Mouse (Mus musculus) heart, postnatal 25 days (tissue): ENCODE results near the gene Gm28044. TPM values are rescaled to one million over a fixed set of nuclear protein-coding genes. Genes with fewer than 3 reads are reported as not detected.

ENCODE experiments used
- total RNA-seq, 2 experiments: library from RNA; stranded (reverse); gene quantifications; 2 replicates each; pipeline ENCODE4 v1.2.3; 2021

The Gm28044 gene
- total RNA-seq, 2 experiments from 2014 or later, result 2.3 to 2.5 TPM

Other genes starting within 250 kb of the Gm28044 start
- gene Rslcan18, start 244.3 kb downstream of the Gm28044 start, total RNA-seq, result 1 to 10 TPM in 1 of 2 experiments, under 1 TPM in 1; 0.95 to 1.1 TPM
- 1 to 10 TPM; 4.4 to 5.8 TPM for gene Zfp759, start 238.9 kb downstream of the Gm28044 start, total RNA-seq
- gene Rsl1, start 187.4 kb downstream of the Gm28044 start, total RNA-seq, result 1 to 10 TPM; 2.9 to 3.8 TPM
- gene Zfp455, start 166.0 kb downstream of the Gm28044 start, total RNA-seq, result under 1 TPM; 0.84 to 0.96 TPM
- 1 to 10 TPM; 1.3 to 3.0 TPM for gene Zfp458, start 82.1 kb downstream of the Gm28044 start, total RNA-seq
- gene Zfp457, start 54.1 kb downstream of the Gm28044 start, total RNA-seq, result 1 to 10 TPM; 3.6 to 3.7 TPM
- 1 to 10 TPM; 1.6 to 2.2 TPM for gene Zfp595, start 28.0 kb downstream of the Gm28044 start, total RNA-seq
- 1 to 10 TPM; 1.2 to 1.5 TPM for gene Zfp953, start 69 bp upstream of the Gm28044 start, total RNA-seq
- 1 to 10 TPM in 1 of 2 experiments, under 1 TPM in 1; 0.70 to 2.1 TPM for gene Gm28041, start 15.2 kb upstream of the Gm28044 start, total RNA-seq
- 1 to 10 TPM in 1 of 2 experiments, under 1 TPM in 1; 0.88 to 1.2 TPM for gene Zfp456, start 15.3 kb upstream of the Gm28044 start, total RNA-seq
- gene Zfp429, start 39.3 kb upstream of the Gm28044 start, total RNA-seq, result 1 to 10 TPM; 1.6 to 1.9 TPM
- gene Zfp459, start 60.9 kb upstream of the Gm28044 start, total RNA-seq, result under 1 TPM; 0.26 to 0.48 TPM
- 1 to 10 TPM; 7.1 to 7.8 TPM for gene Zfp874a, start 91.1 kb upstream of the Gm28044 start, total RNA-seq
- 10 to 100 TPM; 17.0 to 19.5 TPM for gene Zfp874b, start 123.7 kb upstream of the Gm28044 start, total RNA-seq
- 1 to 10 TPM; 3.8 to 4.6 TPM for gene Zfp58, start 140.0 kb upstream of the Gm28044 start, total RNA-seq
- gene Gm26965, start 165.6 kb upstream of the Gm28044 start, total RNA-seq, result not detected
- 10 to 100 TPM in 1 of 2 experiments, 1 to 10 TPM in 1; 5.9 to 11.1 TPM for gene Zfp87, start 165.6 kb upstream of the Gm28044 start, total RNA-seq
- 1 to 10 TPM; 3.5 to 3.9 TPM for gene Zfp748, start 193.3 kb upstream of the Gm28044 start, total RNA-seq
- 1 to 10 TPM; 4.0 to 5.6 TPM for gene Zfp729b, start 249.2 kb upstream of the Gm28044 start, total RNA-seq